Mouse (Mus musculus): ENCODE results near the gene Acsbg1.

DNA sequence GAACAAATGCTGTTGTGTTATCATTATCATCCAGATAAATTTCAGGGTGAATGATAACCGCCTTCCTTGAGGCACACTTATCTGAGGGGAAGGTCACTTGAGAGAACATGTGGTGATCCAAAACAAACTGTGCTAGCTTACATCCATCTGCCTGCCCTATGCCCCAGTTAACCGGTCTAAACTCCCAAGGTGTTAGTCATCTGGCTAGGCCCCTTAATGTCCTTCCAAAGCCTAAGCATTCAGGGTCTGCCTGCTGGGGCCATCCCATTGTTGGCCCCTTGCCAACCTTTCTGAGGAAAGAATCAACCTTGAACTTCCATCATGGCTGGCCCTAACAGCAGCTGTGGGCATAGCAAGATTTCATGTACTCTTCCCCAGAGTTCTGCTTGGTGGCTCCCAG is 19.5 kb downstream of the Acsbg1 start:
- TF ChIP-seq CTCF (IDR thresholded peaks at IDR 0.05; ENCODE audit: low read depth, low read length) (no peak), POLR2A (IDR thresholded peaks at IDR 0.05; ENCODE audit: extremely low read depth, insufficient read depth, low read length) (no peak)

All from liver, adult 2 months (tissue).